Mouse (Mus musculus) heart, postnatal 36 days (tissue): ENCODE measurements around the gene Tulp1. TPM values are rescaled to one million over a fixed set of nuclear protein-coding genes. Genes with fewer than 3 reads are reported as not detected.

Experiments used
- DNase-seq, 2 experiments: peaks; one replicate each; pipeline ENCODE4 v3.0.0; 2021 to 2022
- intact Hi-C: fragments of 180-260 bp; cut with DNase I; formaldehyde crosslinking; loops from one replicate; pipeline ENCODE4 v1.15.1; 2025
- total RNA-seq, 2 experiments: library from RNA; stranded (reverse); gene quantifications; 2 replicates each; pipeline ENCODE4 v1.2.3; 2021

Tulp1 gene
- total RNA-seq, 2 experiments from 2014 or later: not detected

DNA sequence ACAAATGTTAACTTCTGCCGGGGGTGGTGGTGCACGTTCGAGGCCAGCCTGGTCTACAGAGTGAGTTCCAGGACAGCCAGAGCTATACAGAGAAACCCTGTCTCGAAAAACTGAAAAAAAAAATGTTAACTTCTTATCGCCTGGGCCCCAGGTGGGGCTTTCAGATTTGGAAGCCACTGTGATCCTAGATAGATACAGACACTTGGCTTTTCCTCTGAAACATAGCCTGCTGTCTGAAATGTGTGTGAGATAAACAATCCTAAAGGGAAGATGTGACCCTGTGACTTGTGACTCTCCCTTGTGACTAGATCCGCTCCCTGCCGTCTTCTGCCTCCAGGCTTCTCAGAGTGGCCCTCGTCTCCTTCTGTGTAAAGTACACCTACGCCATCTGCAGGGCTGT is 47.3 kb downstream of the Tulp1 start:
- intact Hi-C loops: no loop called here
- DNase-seq: no peak

DNA sequence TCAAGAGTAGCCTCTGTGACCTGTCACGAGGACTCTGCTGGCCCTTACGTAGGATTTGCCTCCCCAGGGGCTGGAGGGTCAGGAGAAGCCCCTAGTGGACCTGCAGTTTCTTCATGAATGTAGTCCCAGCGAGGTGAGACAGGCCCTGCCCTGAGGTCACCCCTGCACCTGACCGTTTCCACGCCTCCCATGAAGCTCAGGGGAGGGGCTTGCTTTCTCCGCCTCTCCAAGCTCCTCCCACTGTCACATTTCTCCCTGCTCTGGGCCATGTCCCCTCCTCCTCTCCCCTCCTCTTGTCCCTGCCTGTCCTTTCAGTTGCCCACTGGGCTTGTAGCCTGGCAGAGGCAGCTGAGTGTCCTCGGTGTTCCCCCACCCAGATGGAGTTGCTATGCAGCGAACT is 47.9 kb downstream of the Tulp1 start:
- DNase-seq: no peak
- intact Hi-C loops: no loop called here

DNA sequence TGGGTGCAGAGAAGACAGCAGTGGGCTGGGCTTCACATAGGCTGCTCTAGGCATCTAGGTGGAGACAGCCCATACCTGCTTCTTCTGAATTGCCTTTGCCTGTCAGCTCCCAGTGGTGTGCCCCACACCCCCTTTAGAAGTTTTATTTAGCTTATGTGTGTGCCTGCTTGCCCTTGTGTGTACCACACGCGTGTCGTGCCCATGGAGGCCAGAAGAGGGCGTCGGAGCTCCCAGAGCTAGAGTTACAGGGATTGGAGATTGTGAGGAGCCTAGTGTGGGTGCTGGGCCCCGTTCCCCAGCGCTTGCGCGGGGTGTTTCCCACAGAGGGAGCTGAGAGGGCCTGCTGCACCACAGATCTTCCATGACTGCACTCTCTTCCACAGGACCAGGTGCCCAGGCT is 48.5 kb downstream of the Tulp1 start:
- DNase-seq: no peak
- intact Hi-C loops: no loop called here

DNA sequence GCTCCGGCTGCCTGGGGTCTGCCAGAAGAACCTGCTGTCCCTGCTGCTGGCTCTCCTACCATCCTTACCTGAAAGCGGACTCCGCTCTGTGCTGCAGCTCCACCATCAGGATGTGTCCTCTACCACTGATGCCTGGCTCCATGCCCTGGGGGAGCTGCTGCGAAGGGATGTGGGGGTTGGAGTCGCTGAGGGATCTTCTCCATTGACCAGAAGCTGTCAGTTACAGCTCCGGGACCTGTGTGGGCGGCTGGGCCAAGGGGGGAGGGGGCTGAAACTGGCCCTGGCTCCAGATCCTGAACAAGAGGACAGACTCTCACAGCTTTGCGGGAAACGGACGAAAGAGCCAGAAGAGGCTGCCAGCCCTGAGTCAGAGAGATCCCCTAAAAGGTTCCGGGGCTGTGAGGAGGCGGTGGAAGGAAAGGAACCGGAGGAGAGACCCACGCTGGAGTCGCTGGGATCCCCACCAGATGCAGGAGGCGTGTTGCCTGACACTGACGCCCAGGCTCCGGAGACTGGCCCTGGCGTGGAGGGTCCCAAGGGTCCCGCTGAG is 49.3 kb downstream of the Tulp1 start:
- DNase-seq: no peak
- intact Hi-C loops: loop anchor here (1.0 kb wide), 1 partner anchor 12 kb away; no protein-coding TSS in a partner anchor

DNA sequence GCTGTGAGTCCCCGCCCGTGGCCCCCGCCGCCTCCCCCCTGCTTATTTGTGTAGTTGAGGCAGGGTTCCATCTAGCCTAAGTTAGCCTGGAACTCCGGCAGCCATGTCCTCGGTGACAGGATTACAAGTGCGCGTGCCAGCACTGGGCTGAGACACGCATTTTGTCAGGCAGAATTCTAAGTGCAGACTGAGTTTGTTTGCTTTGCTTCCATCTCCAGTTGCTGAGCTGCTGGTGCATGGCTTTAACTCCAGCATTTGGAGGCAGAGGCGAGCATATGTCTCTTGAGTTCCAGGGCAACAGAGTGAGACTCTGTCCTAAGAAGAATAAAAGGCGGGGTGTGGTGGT is 51.2 kb downstream of the Tulp1 start:
- intact Hi-C loops: no loop called here
- DNase-seq: no peak

DNA sequence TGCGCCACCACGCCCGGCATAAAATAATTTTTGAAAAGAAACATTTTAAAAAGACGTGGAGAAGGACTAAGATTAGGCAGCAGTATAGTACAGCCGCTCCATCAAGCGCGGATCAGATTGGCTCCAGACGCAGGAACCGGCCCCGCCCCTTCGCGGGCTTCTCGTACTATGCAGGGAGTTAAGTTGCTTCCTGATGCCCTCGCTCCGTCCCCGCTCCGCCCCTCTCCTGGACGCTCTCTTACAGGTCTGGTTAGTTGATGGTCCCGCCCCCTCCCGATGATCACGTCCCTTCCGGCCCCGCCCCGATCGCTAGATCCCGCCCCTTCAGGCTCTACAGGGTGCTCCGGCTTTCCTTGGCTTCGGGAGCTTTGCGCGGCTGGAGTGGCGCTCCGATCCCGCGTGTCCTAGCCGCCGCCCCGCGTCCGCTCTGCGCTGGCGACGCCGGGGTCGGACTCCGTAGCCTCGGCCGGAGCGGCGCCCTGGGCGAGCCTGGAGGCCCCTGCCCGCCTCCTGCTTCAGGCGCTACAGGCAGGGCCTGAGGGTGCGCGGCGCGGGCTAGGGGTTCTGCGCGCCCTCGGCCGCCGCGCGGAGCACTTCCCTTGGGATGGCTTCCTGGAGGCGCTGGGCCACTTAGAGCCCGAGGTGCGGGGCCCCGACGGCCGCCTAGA is 51.7 kb downstream of the Tulp1 start, which contains the start of gene Fance:
Gene Fance (plus strand): TSS at position 308 of the 668 bp plus-strand sequence.
- intact Hi-C loops: no loop called here
- DNase-seq: peak; percentile 89 to 92

DNA sequence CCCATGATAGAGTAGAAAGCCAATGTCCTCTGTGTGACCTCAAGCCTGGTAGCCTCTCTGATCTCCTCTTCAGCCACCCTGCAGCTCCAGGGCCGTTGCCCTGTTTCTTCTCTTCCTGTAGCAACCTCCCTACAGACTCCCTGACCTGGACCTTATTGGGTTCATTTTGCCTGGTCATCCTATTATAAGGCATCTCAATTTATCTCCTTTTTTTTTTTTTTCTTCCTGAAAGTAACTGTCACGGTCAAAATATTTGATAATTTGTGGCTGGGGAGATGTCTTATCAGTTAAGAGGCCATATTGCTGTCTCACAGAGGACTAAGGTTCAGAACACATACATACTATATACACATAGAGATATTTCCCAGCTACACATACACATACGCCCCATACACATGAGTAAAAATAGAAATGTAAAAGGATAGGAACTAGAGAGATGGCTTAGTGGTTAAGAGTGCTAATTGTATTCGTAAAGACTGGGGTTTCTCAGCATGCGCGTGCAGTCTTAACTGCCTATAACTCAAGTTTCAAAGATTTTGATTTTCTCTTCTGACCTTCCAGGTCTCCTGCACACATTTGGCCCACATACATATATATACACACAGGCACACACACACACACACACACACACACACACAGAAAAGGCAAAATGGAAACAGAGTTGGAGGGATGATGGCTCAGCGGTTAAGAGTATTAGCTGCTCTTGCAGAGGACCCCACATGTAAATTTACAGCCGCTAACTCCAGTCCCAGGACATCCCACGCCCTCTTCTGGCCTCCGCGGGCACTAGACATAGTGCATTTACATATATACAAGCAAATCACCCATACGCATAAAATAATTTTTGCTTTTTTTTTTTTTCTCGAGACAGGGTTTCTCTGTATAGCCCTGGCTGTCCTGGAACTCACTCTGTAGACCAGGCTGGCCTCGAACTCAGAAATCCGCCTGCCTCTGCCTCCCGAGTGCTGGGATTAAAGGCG is 52.5 kb downstream of the Tulp1 start:
- peak in 1 of 2 experiments; percentile 39 for DNase-seq

DNA sequence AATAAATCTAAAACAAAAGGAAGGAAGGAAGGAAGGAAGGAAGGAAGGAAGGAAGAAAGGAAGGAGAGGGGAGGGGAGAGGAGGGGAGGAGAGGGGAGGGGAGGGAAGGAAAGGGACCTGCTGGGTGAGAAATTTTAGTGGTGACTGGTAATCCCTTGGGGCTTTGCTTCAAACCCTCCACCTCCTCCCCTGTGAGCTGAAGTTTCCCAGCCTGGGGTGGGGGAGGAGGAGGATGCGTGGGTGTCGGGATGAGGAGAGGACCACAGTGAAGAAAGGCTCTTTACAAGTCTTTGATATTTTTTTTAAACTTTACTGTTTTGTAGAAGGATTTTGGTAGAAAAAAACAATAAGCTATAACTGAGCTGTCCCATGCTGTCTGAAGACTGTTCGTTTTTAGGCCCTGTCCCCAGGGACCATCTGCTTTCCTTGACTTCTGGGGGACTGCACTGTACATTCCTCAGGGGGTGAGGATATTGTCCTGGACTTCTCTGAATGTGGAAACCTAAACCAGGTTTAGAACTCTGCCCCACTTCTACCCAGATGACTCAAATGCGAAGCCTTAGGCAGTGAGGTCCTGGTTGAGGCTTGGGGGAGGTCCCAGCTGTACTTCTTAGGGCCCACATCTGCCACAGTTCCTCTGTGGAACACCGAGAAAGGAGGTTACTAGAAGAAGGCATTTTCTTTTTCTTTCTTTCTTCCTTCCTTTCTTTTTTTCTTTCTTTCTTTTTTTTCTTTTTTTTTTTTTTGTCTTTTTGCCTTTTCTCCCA is 53.5 kb downstream of the Tulp1 start:
- DNase-seq: no peak
- intact Hi-C loops: no loop called here

More for the DNA sequence above, 52.5 kb downstream of the Tulp1 start:
- intact Hi-C loops: no loop called here

DNA sequence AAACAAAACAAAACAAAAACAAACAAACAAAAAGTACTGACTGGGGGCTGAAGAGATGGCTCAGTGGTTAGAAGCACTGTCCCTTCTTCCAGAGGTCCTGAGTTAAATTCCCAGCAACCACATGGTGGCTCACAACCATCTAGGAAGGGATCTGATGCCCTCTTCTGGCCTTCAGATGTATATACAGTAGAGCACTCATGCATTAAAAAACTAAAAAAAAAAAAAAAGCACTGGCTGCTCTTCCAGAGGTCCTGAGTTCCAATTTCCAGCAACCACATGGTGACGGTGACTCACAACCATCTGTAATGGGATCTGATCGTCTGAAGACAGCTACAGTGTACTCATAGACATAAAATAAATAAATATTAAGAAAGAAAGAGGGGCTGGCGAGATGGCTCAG is 54.2 kb downstream of the Tulp1 start:
- no peak for DNase-seq
- intact Hi-C loops: no loop called here

DNA sequence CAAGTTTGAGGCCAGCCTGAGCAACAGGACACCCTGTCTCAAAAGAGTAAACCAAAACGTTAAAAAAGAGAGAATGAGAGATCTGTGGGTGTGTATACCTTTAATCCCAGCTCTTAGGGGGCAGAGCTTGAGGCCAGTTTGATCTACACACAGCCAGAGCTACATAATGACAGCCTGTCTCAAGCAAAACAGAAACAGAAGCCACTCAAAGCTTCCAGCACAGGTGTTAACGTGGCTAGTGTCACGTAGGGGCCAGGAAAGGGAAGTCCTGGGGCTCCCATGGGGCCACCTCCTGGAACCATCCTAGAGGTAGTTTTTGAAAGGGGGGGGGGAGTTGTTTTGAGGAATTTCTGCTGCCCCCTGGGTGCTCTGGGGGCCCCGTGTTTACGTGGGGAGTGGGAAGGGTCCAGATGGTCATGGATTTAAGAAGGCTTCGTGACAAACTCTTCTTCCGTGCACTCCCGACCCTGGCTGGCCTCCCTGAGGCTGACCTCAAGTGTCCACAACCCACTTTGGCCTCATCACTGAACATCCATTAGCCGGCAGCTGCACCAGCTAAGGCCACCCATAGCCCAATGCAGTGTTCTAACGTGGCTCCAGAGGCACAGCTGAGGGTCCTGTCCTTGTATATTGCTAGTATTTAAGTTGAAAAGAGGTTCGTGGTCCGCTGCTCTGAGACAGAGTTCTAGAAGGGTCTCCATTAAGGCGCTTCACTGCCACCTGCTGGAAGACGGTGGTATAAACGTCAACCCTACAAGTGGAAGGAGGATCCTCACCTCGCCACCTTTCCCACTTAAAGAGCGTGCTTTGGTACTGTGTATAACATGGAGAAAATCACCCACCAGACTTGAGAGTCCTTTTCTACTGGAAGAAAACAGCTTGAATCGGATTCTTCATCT is 56.5 kb downstream of the Tulp1 start:
- intact Hi-C loops: loop anchor here (1.0 to 10.0 kb wide), 3 partner anchors 76 to 224 kb away; partner anchors contain the start of genes Ppard and Tcp11
- DNase-seq: peak; percentile 93 to 97

DNA sequence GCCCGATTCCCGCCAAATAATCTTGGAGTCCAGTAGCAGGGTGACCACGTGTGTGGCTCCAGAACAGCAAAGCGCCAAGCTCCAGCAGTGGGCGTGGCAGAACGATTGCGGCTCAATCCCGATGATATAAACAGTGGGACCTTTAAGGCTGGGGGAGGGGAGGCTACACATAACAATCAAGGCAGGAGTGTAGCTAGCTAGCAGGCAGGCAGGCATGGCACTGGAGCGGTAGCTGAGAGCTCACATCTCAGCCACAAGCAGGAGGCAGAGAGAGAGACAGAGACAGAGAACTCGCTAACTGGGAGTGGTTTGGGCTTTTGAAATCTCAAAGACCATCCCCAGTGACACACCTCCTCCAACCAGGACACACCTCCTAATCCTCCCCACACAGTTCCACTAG is 59.9 kb downstream of the Tulp1 start:
- intact Hi-C loops: loop anchor here (10.0 kb wide), 1 partner anchor 220 kb away; the partner anchor contains the start of gene Tcp11

More for the DNA sequence above, 59.9 kb downstream of the Tulp1 start:
- no peak for DNase-seq

Other genes starting within 250 kb of the Tulp1 start
- under 1 TPM; 0.53 to 0.70 TPM for gene Scube3, start 223.1 kb downstream of the Tulp1 start, total RNA-seq
- gene Zfp523, start 188.1 kb downstream of the Tulp1 start, total RNA-seq: 10 to 100 TPM; 14.3 to 16.0 TPM
- 1 to 10 TPM; 3.1 to 3.2 TPM for gene Def6, start 157.4 kb downstream of the Tulp1 start, total RNA-seq
- 10 to 100 TPM; 33.3 to 40.1 TPM for gene Ppard, start 132.5 kb downstream of the Tulp1 start, total RNA-seq
- 10 to 100 TPM; 10.9 to 17.3 TPM for gene Fance, start 51.7 kb downstream of the Tulp1 start, total RNA-seq
- 100 to 1,000 TPM; 392 TPM for gene Rpl10a, start 36.8 kb downstream of the Tulp1 start, total RNA-seq
- 10 to 100 TPM; 12.9 to 16.6 TPM for gene Tead3, start 14.4 kb downstream of the Tulp1 start, total RNA-seq
- gene Fkbp5, start 152.3 kb upstream of the Tulp1 start, total RNA-seq: 10 to 100 TPM; 50.0 to 72.1 TPM
- not detected for gene Armc12, start 165.6 kb upstream of the Tulp1 start, total RNA-seq
- gene Clpsl2, start 184.2 kb upstream of the Tulp1 start, total RNA-seq: not detected
- gene Clps, start 195.5 kb upstream of the Tulp1 start, total RNA-seq: not detected
- not detected for gene Lhfpl5, start 210.4 kb upstream of the Tulp1 start, total RNA-seq